Mouse (Mus musculus) hindbrain, embryonic 16.5 days (tissue): Measurements from ENCODE around the gene Olfr976. TPM values are rescaled to one million over a fixed set of nuclear protein-coding genes. Genes with fewer than 3 reads are reported as not detected.

Experiments used
- ATAC-seq: fragments of 200-750 bp; cut with Nextera tagmentation; 2 replicates; pipeline ENCODE4 v1.8.0; 2017; ENCODE audit warnings: moderate TSS enrichment, moderate library complexity
- H3K27ac ChIP-seq: fragments of 300-500 bp; sonication (generic); 2 replicates; pipeline ENCODE4 v1.5.1; 2014; ENCODE audit warnings: low read depth, mild to moderate bottlenecking, control low read depth, low read length, moderate library complexity
- H3K27me3 ChIP-seq: fragments of 300-500 bp; sonication (generic); replicated peaks from 2 replicates; pipeline ENCODE4 v1.6.1; 2014; ENCODE audit warnings: low read length; ENCODE audit not compliant: control insufficient read depth, insufficient read depth
- H3K36me3 ChIP-seq: fragments of 300-500 bp; sonication (generic); 2 replicates; pipeline ENCODE4 v1.6.1; 2014; ENCODE audit warnings: mild to moderate bottlenecking, low read length, moderate library complexity, mixed read lengths; ENCODE audit not compliant: control insufficient read depth, insufficient read depth
- H3K4me1 ChIP-seq: fragments of 300-500 bp; sonication (generic); 2 replicates; pipeline ENCODE4 v1.6.1; 2014; ENCODE audit warnings: low read depth, low read length; ENCODE audit not compliant: control insufficient read depth, insufficient read depth
- H3K4me2 ChIP-seq: fragments of 300-500 bp; sonication (generic); 2 replicates; pipeline ENCODE4 v1.6.1; 2014; ENCODE audit warnings: mild to moderate bottlenecking, low read length, control low read depth, moderate library complexity
- H3K4me3 ChIP-seq: fragments of 300-500 bp; sonication (generic); 2 replicates; pipeline ENCODE4 v1.5.1; 2014; ENCODE audit warnings: mild to moderate bottlenecking, low read length, control low read depth, moderate library complexity
- H3K9ac ChIP-seq: fragments of 300-500 bp; sonication (generic); 2 replicates; pipeline ENCODE4 v1.6.1; 2014; ENCODE audit warnings: low read depth, mild to moderate bottlenecking, control low read depth, low read length, moderate library complexity
- H3K9me3 ChIP-seq: fragments of 300-500 bp; sonication (generic); 2 replicates; pipeline ENCODE4 v1.6.1; 2014; ENCODE audit warnings: mild to moderate bottlenecking, low read length, moderate library complexity; ENCODE audit not compliant: control insufficient read depth
- WGBS: fragments of 180-500 bp; shearing (Covaris S2); extraction: QIAGEN DNeasy Blood & Tissue Kit; methylation state at CpG from one replicate; pipeline ENCODE4 v1.1.7; 2014; 5-methylcytosine and 5-hydroxymethylcytosine counted together
- polyA plus RNA-seq: library from polyadenylated mRNA; unstranded; fragments of >200 nt; fragmentation: Nextera tagmentation; extraction: Ambion mirVana; gene quantifications from 2 replicates; pipeline ENCODE4 v1.2.1, GENCODE M21; 2015

Olfr976 gene
- polyA plus RNA-seq, 1 experiment from 2014 or later: not detected

DNA sequence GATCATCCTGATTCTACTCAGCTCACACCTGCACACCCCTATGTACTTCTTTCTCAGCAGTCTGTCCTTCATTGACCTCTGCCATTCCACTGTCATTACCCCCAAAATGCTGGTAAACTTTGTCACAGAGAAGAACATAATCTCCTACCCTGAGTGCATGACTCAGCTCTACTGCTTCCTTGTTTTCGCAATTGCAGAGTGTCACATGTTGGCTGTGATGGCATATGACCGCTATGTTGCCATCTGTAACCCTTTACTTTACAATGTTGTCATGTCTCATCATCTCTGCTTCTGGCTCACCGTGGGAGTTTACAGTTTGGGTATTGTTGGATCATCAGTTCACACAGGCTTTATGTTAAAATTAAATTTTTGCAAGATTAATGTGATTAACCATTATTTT lies 51.0 kb downstream of the Olfr976 start:
- no peak for ATAC-seq
- H3K27me3 ChIP-seq: no peaks in the 10 kb centered on the region
- H3K9me3 ChIP-seq: no peaks in the 10 kb centered on the region
- H3K27ac ChIP-seq: no peak overlapping the region
- H3K9ac ChIP-seq: no peak overlapping the region
- no peaks in the 10 kb centered on the region for H3K4me1 ChIP-seq
- no peaks in the 10 kb centered on the region for H3K36me3 ChIP-seq
- H3K4me2 ChIP-seq: no peak overlapping the region
- H3K4me3 ChIP-seq: no peak overlapping the region
- 82% methylated on average over 3 of the region's 3 CpGs for WGBS

GRCm38 (mm10) chr9:39907036-39907435 lies 53.9 kb downstream of the Olfr976 start, which contains the start of gene Olfr229:
Gene Olfr229 (plus strand): TSS chr9:39907336.
- H3K9me3 ChIP-seq: no peaks in the 10 kb centered on the region
- H3K27me3 ChIP-seq: no peaks in the 10 kb centered on the region
- no peaks in the 10 kb centered on the region for H3K4me1 ChIP-seq
- H3K4me3 ChIP-seq: no peak within 1 kb of the TSS
- no peak within 1 kb of the TSS for H3K9ac ChIP-seq
- no peak within 1 kb of the TSS for H3K27ac ChIP-seq
- WGBS: 78% methylated on average over 2 of the region's 2 CpGs
- H3K36me3 ChIP-seq: no peaks in the 10 kb centered on the region
- ATAC-seq: no peak
- H3K4me2 ChIP-seq: no peak within 1 kb of the TSS

DNA sequence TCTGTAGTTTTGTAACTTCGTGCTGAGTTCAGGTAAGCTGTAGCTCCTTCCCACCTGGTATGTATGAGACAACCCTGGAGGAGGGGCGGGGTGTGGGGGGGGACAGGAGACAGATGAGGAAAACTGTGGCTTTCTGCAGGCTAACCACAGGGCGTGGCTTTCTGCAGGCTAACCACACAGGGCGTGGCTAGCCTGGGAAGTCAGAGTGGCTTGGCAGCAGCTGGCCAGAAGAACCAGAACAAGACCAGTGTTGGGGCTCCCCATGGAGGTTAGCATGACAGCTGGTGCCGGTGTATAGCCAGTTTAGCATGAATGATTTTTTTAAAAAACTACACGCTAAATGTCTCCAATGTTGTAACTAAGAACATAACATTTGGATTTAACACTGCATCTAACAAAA lies 55.8 kb downstream of the Olfr976 start:
- H3K4me2 ChIP-seq: no peak overlapping the region
- H3K27me3 ChIP-seq: no peaks in the 10 kb centered on the region
- H3K27ac ChIP-seq: no peak overlapping the region
- no peaks in the 10 kb centered on the region for H3K9me3 ChIP-seq
- no peak overlapping the region for H3K9ac ChIP-seq
- 85% methylated on average over 6 of the region's 6 CpGs for WGBS
- H3K4me3 ChIP-seq: no peak overlapping the region
- ATAC-seq: no peak
- no peaks in the 10 kb centered on the region for H3K36me3 ChIP-seq
- H3K4me1 ChIP-seq: no peaks in the 10 kb centered on the region

Other genes starting within 250 kb of the Olfr976 start
- not detected in 2 replicates for gene Olfr965, start 249.8 kb downstream of the Olfr976 start, polyA plus RNA-seq
- not detected in 2 replicates for gene Olfr150, start 230.2 kb downstream of the Olfr976 start, polyA plus RNA-seq
- not detected in 2 replicates for gene Olfr967, start 214.9 kb downstream of the Olfr976 start, polyA plus RNA-seq
- not detected in 2 replicates for gene Olfr968, start 177.9 kb downstream of the Olfr976 start, polyA plus RNA-seq
- gene Olfr969, start 170.2 kb downstream of the Olfr976 start, polyA plus RNA-seq: not detected in 2 replicates
- gene Olfr970, start 152.3 kb downstream of the Olfr976 start, polyA plus RNA-seq: not detected in 2 replicates
- gene Olfr971, start 124.3 kb downstream of the Olfr976 start, polyA plus RNA-seq: not detected in 2 replicates
- not detected in 2 replicates for gene Olfr972, start 94.7 kb downstream of the Olfr976 start, polyA plus RNA-seq
- not detected in 2 replicates for gene Olfr229, start 53.8 kb downstream of the Olfr976 start, polyA plus RNA-seq
- gene Olfr974, start 23.6 kb downstream of the Olfr976 start, polyA plus RNA-seq: not detected in 2 replicates
- gene Olfr975, start 9.1 kb downstream of the Olfr976 start, polyA plus RNA-seq: 0.05 TPM in 1 of 2 replicates, not detected in the other
- not detected in 2 replicates for gene Olfr978, start 31.0 kb upstream of the Olfr976 start, polyA plus RNA-seq
- not detected in 2 replicates for gene Olfr979, start 42.3 kb upstream of the Olfr976 start, polyA plus RNA-seq
- not detected in 2 replicates for gene Olfr980, start 48.4 kb upstream of the Olfr976 start, polyA plus RNA-seq
- gene Olfr981, start 60.3 kb upstream of the Olfr976 start, polyA plus RNA-seq: not detected in 2 replicates
- gene Olfr982, start 112.7 kb upstream of the Olfr976 start, polyA plus RNA-seq: not detected in 2 replicates
- not detected in 2 replicates for gene Olfr983, start 132.5 kb upstream of the Olfr976 start, polyA plus RNA-seq
- gene Olfr984, start 153.1 kb upstream of the Olfr976 start, polyA plus RNA-seq: not detected in 2 replicates
- not detected in 2 replicates for gene Olfr985, start 169.1 kb upstream of the Olfr976 start, polyA plus RNA-seq
- not detected in 2 replicates for gene Tmem225, start 187.0 kb upstream of the Olfr976 start, polyA plus RNA-seq
- 0.08 TPM in 1 of 2 replicates, not detected in the other for gene Olfr986, start 219.8 kb upstream of the Olfr976 start, polyA plus RNA-seq
- gene Zfp202, start 231.2 kb upstream of the Olfr976 start, polyA plus RNA-seq: 11.2 TPM in 2 replicates